Mouse (Mus musculus): ENCODE results near the gene Gopc. TPM values are rescaled to one million over a fixed set of nuclear protein-coding genes. Genes with fewer than 3 reads are reported as not detected.
"Not testable (repeated sequence)": the region's sequence is repeated elsewhere in the genome, so short reads cannot be mapped to it uniquely, and the experiment has no call there.

Gopc gene
- total RNA-seq, 2 experiments from 2014 or later: 40.7 to 41.3 TPM

- DNase-seq (ENCODE audit: low spot score in 2 of 2): no peak
These were observed 79.7 kb downstream of the Gopc start for GRCm38 (mm10) chr10:52302271-52302670.

DNA sequence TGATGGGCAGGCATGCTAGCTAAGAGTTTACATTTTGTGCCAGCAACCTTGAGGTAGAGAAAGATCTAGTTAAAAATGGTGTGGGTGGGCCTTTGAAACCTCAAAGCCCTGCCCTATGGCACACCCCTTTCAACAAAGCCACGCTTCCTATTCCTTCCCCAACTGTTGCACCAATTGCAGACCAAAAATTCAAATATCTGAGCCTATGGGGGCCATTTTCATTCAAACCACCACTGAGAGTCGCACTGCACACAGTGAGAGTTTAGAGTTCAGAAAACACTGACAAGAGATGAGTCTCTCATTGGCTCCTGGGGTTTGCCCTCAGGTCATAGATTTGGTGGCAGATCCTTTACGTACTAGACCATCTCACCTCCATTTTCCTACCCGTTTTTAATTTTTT lies 80.2 kb downstream of the Gopc start:
- no peak for DNase-seq (ENCODE audit: low spot score in 2 of 2)

DNA sequence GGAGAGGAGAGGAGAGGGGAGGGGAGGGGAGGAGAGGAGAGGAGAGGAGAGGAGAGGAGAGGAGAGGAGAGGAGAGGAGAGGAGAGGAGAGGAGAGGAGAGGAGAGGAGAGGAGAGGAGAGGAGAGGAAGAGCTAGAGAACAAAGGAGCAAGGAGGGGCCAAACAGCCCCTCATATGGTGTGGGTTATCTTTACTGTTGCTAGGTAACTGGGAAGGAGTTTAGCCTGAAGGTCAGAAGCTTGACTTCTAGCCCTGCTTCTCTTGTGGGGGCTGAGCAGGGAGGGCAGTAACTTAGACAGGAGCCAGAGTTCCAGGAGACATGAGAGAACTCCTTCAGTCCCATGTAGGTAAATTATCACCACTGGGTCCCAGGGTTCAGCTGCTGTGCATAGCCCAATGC lies 83.4 kb downstream of the Gopc start:
- DNase-seq (ENCODE audit: low spot score in 2 of 2): not testable (repeated sequence)

DNA sequence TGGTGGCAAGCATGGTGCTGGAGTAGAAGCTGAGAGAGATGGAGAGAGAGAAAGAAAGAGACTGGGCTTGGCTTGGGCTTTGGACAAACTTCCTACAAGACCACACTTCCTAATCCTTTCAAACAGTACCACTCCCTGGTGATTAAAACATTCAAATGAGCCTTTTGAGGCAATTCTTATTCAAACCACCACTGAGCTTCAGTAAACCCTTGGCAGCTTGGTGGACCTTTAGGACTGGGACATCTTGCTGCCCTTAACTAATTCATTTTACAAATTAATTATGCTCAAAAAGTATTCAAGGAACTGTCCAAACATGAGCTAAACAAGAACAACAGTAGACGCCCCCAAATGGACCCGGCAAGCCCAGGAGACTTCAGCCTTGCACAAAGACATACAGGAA lies 86.0 kb downstream of the Gopc start:
- no peak for DNase-seq (ENCODE audit: low spot score in 2 of 2)

GRCm38 (mm10) chr10:52293921-52294577 lies 87.9 kb downstream of the Gopc start:
- no peak for DNase-seq (ENCODE audit: low spot score in 2 of 2)

- not testable (repeated sequence) for DNase-seq (ENCODE audit: low spot score in 2 of 2)
These were observed 89.5 kb downstream of the Gopc start for GRCm38 (mm10) chr10:52292391-52292790.

GRCm38 (mm10) chr10:52289261-52289660 lies 92.7 kb downstream of the Gopc start:
- DNase-seq (ENCODE audit: low spot score in 2 of 2): no peak

- DNase-seq (ENCODE audit: low spot score in 2 of 2): no peak
These were observed 93.9 kb downstream of the Gopc start for GRCm38 (mm10) chr10:52287852-52288533.

Other genes starting within 250 kb of the Gopc start
- not detected for gene Ros1, start 186.9 kb downstream of the Gopc start, total RNA-seq (2021)
- 1 to 10 TPM; 4.8 to 5.5 TPM for gene Dcbld1, start 148.5 kb downstream of the Gopc start, total RNA-seq (2021)
- gene Gm26741, start 23.4 kb downstream of the Gopc start, total RNA-seq (2021): not detected
- not detected for gene Nepn, start 6.8 kb upstream of the Gopc start, total RNA-seq (2021)
- gene Nus1, start 35.4 kb upstream of the Gopc start, total RNA-seq (2021): 10 to 100 TPM; 63.8 to 66.3 TPM